Mouse (Mus musculus): ENCODE measurements around the gene Dnal4. TPM values are rescaled to one million over a fixed set of nuclear protein-coding genes. Genes with fewer than 3 reads are reported as not detected.

Dnal4 gene
- polyA plus RNA-seq, 1 experiment from 2014 or later = 43.0 TPM

GRCm38 (mm10) chr15:79755977-79756625 lies 21.5 kb downstream of the Dnal4 start:
- no peaks in the 10 kb centered on the region; the same call in 1 of the 2 replicates for H3K4me1 ChIP-seq (ENCODE audit: control insufficient read depth, insufficient read depth, low read length)
- H3K9ac ChIP-seq (ENCODE audit: low read depth, low read length) = no peak overlapping the region
- no peak for ATAC-seq
- no peaks in the 10 kb centered on the region for H3K27me3 ChIP-seq (replicated peaks; ENCODE audit: control insufficient read depth, insufficient read depth, low read length)
- 72% methylated on average over 8 of the region's 8 CpGs for WGBS
- H3K27ac ChIP-seq (ENCODE audit: low read length) = no peak overlapping the region
- 0 out of 2 replicates have a peak, but pooled peaks cover 2% of the 10 kb centered on the region for H3K36me3 ChIP-seq (ENCODE audit: control insufficient read depth, insufficient read depth, low read length)
- no peak overlapping the region for H3K4me3 ChIP-seq (ENCODE audit: low read length)
- H3K4me2 ChIP-seq (ENCODE audit: low read depth, low read length) = no peak overlapping the region
- H3K9me3 ChIP-seq (ENCODE audit: control insufficient read depth, low read length) = no peaks in the 10 kb centered on the region

- H3K27ac ChIP-seq (ENCODE audit: low read length) = no peak overlapping the region
- no peak overlapping the region for H3K4me3 ChIP-seq (ENCODE audit: low read length)
- no peaks in the 10 kb centered on the region for H3K36me3 ChIP-seq (ENCODE audit: control insufficient read depth, insufficient read depth, low read length)
- no peaks in the 10 kb centered on the region for H3K9me3 ChIP-seq (ENCODE audit: control insufficient read depth, low read length)
- H3K9ac ChIP-seq (ENCODE audit: low read depth, low read length) = no peak overlapping the region
- no peak overlapping the region for H3K4me2 ChIP-seq (ENCODE audit: low read depth, low read length)
- 80% methylated on average over 4 of the region's 4 CpGs for WGBS
- H3K27me3 ChIP-seq (replicated peaks; ENCODE audit: control insufficient read depth, insufficient read depth, low read length) = no peaks in the 10 kb centered on the region
- H3K4me1 ChIP-seq (ENCODE audit: control insufficient read depth, insufficient read depth, low read length) = no peaks in the 10 kb centered on the region; the same call in 1 of the 2 replicates
- ATAC-seq = no peak
Observed at GRCm38 (mm10) chr15:79755176-79755575, 22.5 kb downstream of the Dnal4 start.

DNA sequence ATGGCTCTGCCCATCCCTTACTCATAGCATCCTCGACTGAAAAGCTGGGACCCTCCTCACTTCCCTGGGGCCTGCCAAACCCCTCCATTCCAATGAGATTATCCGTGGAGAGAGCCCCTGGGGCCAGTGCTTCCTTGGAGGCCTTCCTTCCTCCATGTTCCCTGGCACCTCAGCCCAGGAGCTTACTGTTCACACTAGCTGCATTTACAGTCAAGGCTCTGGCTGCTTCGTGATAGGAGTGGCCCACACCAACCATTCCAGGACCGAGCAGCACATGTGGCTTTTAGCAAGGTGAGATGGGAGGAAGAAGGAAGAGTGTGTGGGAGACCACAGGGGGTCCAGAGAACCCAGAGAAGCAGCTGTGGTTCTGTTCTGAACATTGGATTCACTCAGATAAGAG lies 23.8 kb downstream of the Dnal4 start:
- Histone ChIP-seq H3K27me3 (replicated peaks; ENCODE audit: control insufficient read depth, insufficient read depth, low read length) (no peaks in the 10 kb centered on the region), H3K4me2 (ENCODE audit: low read depth, low read length) (no peak overlapping the region), H3K4me1 (ENCODE audit: control insufficient read depth, insufficient read depth, low read length) (no peaks in the 10 kb centered on the region; the same call in 1 of the 2 replicates), H3K27ac (ENCODE audit: low read length) (no peak overlapping the region), H3K36me3 (ENCODE audit: control insufficient read depth, insufficient read depth, low read length) (no peaks in the 10 kb centered on the region), H3K4me3 (ENCODE audit: low read length) (no peak overlapping the region), H3K9me3 (ENCODE audit: control insufficient read depth, low read length) (no peaks in the 10 kb centered on the region), H3K9ac (ENCODE audit: low read depth, low read length) (no peak overlapping the region)
- ATAC-seq = no peak
- WGBS = 57% methylated on average over 4 of the region's 4 CpGs

DNA sequence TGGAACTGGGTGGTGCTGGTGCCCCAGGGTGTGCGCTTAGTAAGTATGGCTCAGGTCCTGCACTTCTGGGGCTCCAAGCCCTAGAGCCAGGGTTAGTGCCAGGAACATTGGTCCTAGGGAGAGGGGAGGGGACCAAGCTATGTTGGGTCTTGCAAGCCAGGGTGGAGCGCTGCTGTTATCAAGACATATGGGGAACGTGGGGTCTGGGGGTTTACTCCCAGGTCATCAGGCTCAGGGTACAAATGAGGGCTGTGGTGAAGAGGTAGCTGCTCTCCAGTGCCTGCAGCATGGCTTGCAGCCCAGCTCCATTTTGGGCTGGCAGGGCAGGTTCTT lies 24.3 kb downstream of the Dnal4 start:
- Histone ChIP-seq H3K27ac (ENCODE audit: low read length) (no peak overlapping the region), H3K4me3 (ENCODE audit: low read length) (no peak overlapping the region), H3K9ac (ENCODE audit: low read depth, low read length) (no peak overlapping the region), H3K9me3 (ENCODE audit: control insufficient read depth, low read length) (no peaks in the 10 kb centered on the region), H3K27me3 (replicated peaks; ENCODE audit: control insufficient read depth, insufficient read depth, low read length) (no peaks in the 10 kb centered on the region), H3K36me3 (ENCODE audit: control insufficient read depth, insufficient read depth, low read length) (no peaks in the 10 kb centered on the region), H3K4me2 (ENCODE audit: low read depth, low read length) (no peak overlapping the region), H3K4me1 (ENCODE audit: control insufficient read depth, insufficient read depth, low read length) (no peaks in the 10 kb centered on the region; the same call in 1 of the 2 replicates)
- 88% methylated on average over 3 of the region's 3 CpGs for WGBS
- ATAC-seq = peak; percentile 31; the same call in 1 of the 2 replicates

DNA sequence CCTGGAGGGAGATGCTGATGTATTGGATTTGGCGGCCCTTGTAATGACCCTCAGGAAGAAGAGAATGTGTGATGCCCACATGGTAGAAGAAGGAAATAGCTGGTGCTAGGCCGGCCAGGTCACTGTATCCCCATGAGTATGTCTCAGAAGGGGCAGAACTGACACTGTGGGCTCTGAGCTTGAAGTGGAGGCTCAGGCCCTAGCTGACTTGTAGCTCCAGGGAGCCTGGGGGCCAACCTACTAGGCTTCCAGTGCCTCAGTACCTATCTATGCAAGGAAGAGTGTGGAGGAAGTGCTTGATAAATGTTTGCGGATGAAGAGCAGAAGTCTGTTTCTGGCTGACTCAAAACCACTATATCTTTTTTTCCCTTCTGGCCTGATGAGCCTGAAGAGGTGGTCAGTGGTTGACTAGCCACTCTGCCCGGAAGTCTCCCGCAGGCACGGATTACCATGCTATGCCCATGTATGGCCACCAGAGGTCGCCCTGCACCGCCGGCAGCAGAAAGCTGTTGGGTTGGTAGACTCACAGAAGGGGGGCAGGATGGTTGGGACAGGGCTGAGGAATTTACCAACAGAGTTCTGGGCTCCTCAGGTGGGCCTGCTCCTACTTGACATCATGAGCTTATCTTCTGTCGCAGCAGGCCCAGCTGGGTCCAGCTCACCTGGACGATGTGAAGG lies 24.8 kb downstream of the Dnal4 start:
- Histone ChIP-seq H3K9me3 (ENCODE audit: control insufficient read depth, low read length) (no peaks in the 10 kb centered on the region), H3K27ac (ENCODE audit: low read length) (no peak overlapping the region), H3K4me1 (ENCODE audit: control insufficient read depth, insufficient read depth, low read length) (no peaks in the 10 kb centered on the region; the same call in 1 of the 2 replicates), H3K9ac (ENCODE audit: low read depth, low read length) (no peak overlapping the region), H3K36me3 (ENCODE audit: control insufficient read depth, insufficient read depth, low read length) (no peaks in the 10 kb centered on the region), H3K4me2 (ENCODE audit: low read depth, low read length) (no peak overlapping the region), H3K27me3 (replicated peaks; ENCODE audit: control insufficient read depth, insufficient read depth, low read length) (no peaks in the 10 kb centered on the region), H3K4me3 (ENCODE audit: low read length) (no peak overlapping the region)
- WGBS = 24% methylated on average over 11 of the region's 11 CpGs
- ATAC-seq = peak; percentile 40; the same call in 1 of the 2 replicates

- no peaks in the 10 kb centered on the region; the same call in 1 of the 2 replicates for H3K4me1 ChIP-seq (ENCODE audit: control insufficient read depth, insufficient read depth, low read length)
- H3K27ac ChIP-seq (ENCODE audit: low read length) = no peak overlapping the region
- no peak overlapping the region for H3K4me2 ChIP-seq (ENCODE audit: low read depth, low read length)
- H3K27me3 ChIP-seq (replicated peaks; ENCODE audit: control insufficient read depth, insufficient read depth, low read length) = no peaks in the 10 kb centered on the region
- H3K9me3 ChIP-seq (ENCODE audit: control insufficient read depth, low read length) = no peaks in the 10 kb centered on the region
- WGBS = 86% methylated on average over 17 of the region's 17 CpGs
- H3K36me3 ChIP-seq (ENCODE audit: control insufficient read depth, insufficient read depth, low read length) = no peaks in the 10 kb centered on the region
- no peak for ATAC-seq
- H3K9ac ChIP-seq (ENCODE audit: low read depth, low read length) = no peak overlapping the region
- no peak overlapping the region for H3K4me3 ChIP-seq (ENCODE audit: low read length)
Observed at GRCm38 (mm10) chr15:79751772-79752171, 25.9 kb downstream of the Dnal4 start.

DNA sequence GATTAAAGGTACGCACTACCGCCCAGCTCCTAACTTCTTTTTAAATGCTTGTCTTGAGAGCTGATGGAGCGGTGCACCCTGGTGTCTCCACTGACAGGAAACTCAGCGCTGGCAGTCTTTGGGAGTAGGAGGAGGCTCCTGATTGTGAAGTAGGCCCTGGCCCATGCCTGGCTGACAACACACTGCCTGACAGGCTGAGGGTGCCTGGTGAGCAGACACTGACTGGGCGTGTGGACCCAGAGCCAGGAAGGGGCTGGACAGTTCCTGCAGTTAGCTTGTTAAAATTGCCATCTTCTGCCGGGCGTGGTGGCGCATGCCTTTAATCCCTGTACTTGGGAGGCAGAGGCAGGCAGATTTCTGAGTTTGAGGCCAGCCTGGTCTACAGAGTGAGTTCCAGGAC lies 27.4 kb downstream of the Dnal4 start:
- 81% methylated on average over 8 of the region's 8 CpGs for WGBS
- no peak overlapping the region for H3K9ac ChIP-seq (ENCODE audit: low read depth, low read length)

DNA sequence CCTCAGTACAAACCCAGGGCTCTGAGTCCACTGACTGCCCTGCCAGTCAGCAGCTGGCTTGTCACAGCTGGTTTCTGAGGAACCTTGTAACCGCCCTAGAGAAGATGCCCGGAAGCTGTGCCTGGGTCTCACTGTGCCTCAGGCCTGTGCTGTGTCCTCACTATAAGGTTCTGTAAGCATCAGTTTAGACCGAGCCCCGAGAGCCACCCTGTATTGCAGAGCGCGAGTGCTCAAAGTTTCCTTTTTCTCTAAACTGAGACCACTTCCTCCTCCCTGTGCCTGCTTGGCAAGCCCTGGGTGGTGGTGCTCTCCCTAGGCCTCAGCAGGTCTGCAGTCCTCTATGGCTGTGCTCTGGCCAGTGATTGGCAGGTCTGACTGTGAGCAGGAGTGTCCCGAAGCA lies 28.5 kb downstream of the Dnal4 start:
- H3K4me1 ChIP-seq (ENCODE audit: control insufficient read depth, insufficient read depth, low read length) = no peaks in the 10 kb centered on the region
- ATAC-seq = no peak

More for the DNA sequence above, 27.4 kb downstream of the Dnal4 start:
- H3K4me1 ChIP-seq (ENCODE audit: control insufficient read depth, insufficient read depth, low read length) = no peaks in the 10 kb centered on the region
- H3K9me3 ChIP-seq (ENCODE audit: control insufficient read depth, low read length) = no peaks in the 10 kb centered on the region
- H3K27me3 ChIP-seq (replicated peaks; ENCODE audit: control insufficient read depth, insufficient read depth, low read length) = no peaks in the 10 kb centered on the region
- H3K36me3 ChIP-seq (ENCODE audit: control insufficient read depth, insufficient read depth, low read length) = no peaks in the 10 kb centered on the region
- H3K4me3 ChIP-seq (ENCODE audit: low read length) = no peak overlapping the region
- no peak overlapping the region for H3K27ac ChIP-seq (ENCODE audit: low read length)
- ATAC-seq = no peak
- no peak overlapping the region for H3K4me2 ChIP-seq (ENCODE audit: low read depth, low read length)

DNA sequence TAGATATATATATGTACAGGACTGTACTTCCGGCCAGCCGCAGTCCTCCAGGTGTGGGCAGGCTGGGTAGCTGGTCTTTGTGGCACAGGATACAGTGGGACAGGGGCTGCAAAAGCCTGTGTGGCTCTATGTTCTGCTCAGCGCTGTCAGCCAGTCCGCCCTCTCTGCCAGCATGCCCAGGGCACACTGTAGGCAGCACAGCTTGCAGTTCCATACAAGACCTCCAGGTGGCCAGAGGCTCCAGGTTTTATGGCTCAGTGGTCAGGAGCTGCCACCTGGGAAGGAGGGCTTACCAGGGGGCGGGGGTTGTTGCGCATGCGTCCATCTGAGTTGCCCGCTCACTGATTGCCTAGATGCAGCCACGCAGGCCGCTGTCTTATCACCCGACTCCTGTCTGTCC lies 29.7 kb downstream of the Dnal4 start:
- no peak overlapping the region for H3K4me3 ChIP-seq (ENCODE audit: low read length)
- ATAC-seq = 0 out of 2 replicates have a peak, but pooled peaks have one; percentile 8
- H3K27ac ChIP-seq (ENCODE audit: low read length) = no peak overlapping the region
- no peak overlapping the region for H3K4me2 ChIP-seq (ENCODE audit: low read depth, low read length)
- H3K9me3 ChIP-seq (ENCODE audit: control insufficient read depth, low read length) = no peaks in the 10 kb centered on the region; the same call in 1 of the 2 replicates
- WGBS = 54% methylated on average over 11 of the region's 11 CpGs
- H3K4me1 ChIP-seq (ENCODE audit: control insufficient read depth, insufficient read depth, low read length) = no peaks in the 10 kb centered on the region
- no peaks in the 10 kb centered on the region for H3K36me3 ChIP-seq (ENCODE audit: control insufficient read depth, insufficient read depth, low read length)
- no peak overlapping the region for H3K9ac ChIP-seq (ENCODE audit: low read depth, low read length)
- H3K27me3 ChIP-seq (replicated peaks; ENCODE audit: control insufficient read depth, insufficient read depth, low read length) = no peaks in the 10 kb centered on the region

More for the DNA sequence above, 28.5 kb downstream of the Dnal4 start:
- no peak overlapping the region for H3K4me2 ChIP-seq (ENCODE audit: low read depth, low read length)
- H3K36me3 ChIP-seq (ENCODE audit: control insufficient read depth, insufficient read depth, low read length) = no peaks in the 10 kb centered on the region
- no peaks in the 10 kb centered on the region; the same call in 1 of the 2 replicates for H3K9me3 ChIP-seq (ENCODE audit: control insufficient read depth, low read length)
- no peak overlapping the region for H3K4me3 ChIP-seq (ENCODE audit: low read length)
- H3K9ac ChIP-seq (ENCODE audit: low read depth, low read length) = no peak overlapping the region
- WGBS = 88% methylated on average over 7 of the region's 7 CpGs
- no peaks in the 10 kb centered on the region for H3K27me3 ChIP-seq (replicated peaks; ENCODE audit: control insufficient read depth, insufficient read depth, low read length)
- H3K27ac ChIP-seq (ENCODE audit: low read length) = no peak overlapping the region
